Mouse (Mus musculus): ENCODE measurements around the gene Fam71e2. TPM values are rescaled to one million over a fixed set of nuclear protein-coding genes. Genes with fewer than 3 reads are reported as not detected.
A peak's percentile ranks its signal among the peaks of the same experiment; 100 is the strongest.

The Fam71e2 gene
- total and polyA plus RNA-seq, 3 experiments = not detected

GRCm38 (mm10) chr7:4779921-4780320 is 8.8 kb upstream of the Fam71e2 start:
- Histone ChIP-seq H3K79me2 (ENCODE audit: control insufficient read depth, insufficient read depth, low read length, poor library complexity) (no peaks in the 10 kb centered on the region), H3K27ac (ENCODE audit: control insufficient read depth, low read depth, low read length) (no peak overlapping the region), H3K27me3 (ENCODE audit: control insufficient read depth in 1 of 2, insufficient read depth in 2 of 2, low read length in 2 of 2) (peaks cover 3 to 11% of the 10 kb centered on the region in 2 experiments; a peak in 3 of 4 replicates), H3K9me3 (replicated peaks; ENCODE audit: insufficient read depth, low read length) (no peaks in the 10 kb centered on the region), H3K4me1 (ENCODE audit: control insufficient read depth in 1 of 2, insufficient read depth in 2 of 2, low read length in 2 of 2) (peaks cover 0 to 12% of the 10 kb centered on the region in 2 experiments; a peak in 1 of 4 replicates), H3K9ac (ENCODE audit: control insufficient read depth, low read depth, low read length, poor library complexity, severe bottlenecking) (no peak overlapping the region), H3K4me3 (ENCODE audit: control insufficient read depth in 1 of 2, insufficient read depth in 1 of 2, low read depth in 2 of 2, low read length in 2 of 2) (no peak overlapping the region), H3K36me3 (ENCODE audit: control insufficient read depth in 1 of 2, insufficient read depth in 2 of 2, low read length in 2 of 2) (no peaks in the 10 kb centered on the region; a peak in 1 of 4 replicates)
- DNase-seq (ENCODE audit: low read depth, low spot score) = peak; percentile 31
- TF ChIP-seq ELF1 (IDR thresholded peaks at IDR 0.05; ENCODE audit: low read depth, low read length) (no peak), NRF1 (IDR thresholded peaks at IDR 0.05; ENCODE audit: insufficient read depth, low read depth, low read length, poor library complexity, severe bottlenecking) (no peak), TAL1 (IDR thresholded peaks at IDR 0.05; ENCODE audit: low read length) (no peak), POLR2AphosphoS2 (IDR thresholded peaks at IDR 0.05; ENCODE audit: low read length) (no peak), MXI1 (IDR thresholded peaks at IDR 0.05; ENCODE audit: low read depth, low read length) (no peak), SMC3 (IDR thresholded peaks at IDR 0.05; ENCODE audit: low read depth, low read length) (no peak), MYB (IDR thresholded peaks at IDR 0.05; ENCODE audit: low read depth, low read length) (no peak), ZNF384 (IDR thresholded peaks at IDR 0.05; ENCODE audit: low read depth, low read length) (no peak), ETS1 (IDR thresholded peaks at IDR 0.05; ENCODE audit: low read depth, low read length) (no peak), POLR2A (IDR thresholded peaks at IDR 0.05; ENCODE audit: control insufficient read depth in 1 of 2, insufficient read depth in 1 of 2, low read depth in 1 of 2, low read length in 2 of 2, poor library complexity in 1 of 2) (no peak)

GRCm38 (mm10) chr7:4777851-4778637 is 6.9 kb upstream of the Fam71e2 start:
- Histone ChIP-seq H3K4me1 (ENCODE audit: control insufficient read depth in 1 of 2, insufficient read depth in 2 of 2, low read length in 2 of 2) (peaks cover 0 to 12% of the 10 kb centered on the region in 2 experiments; a peak in 1 of 4 replicates), H3K27me3 (ENCODE audit: control insufficient read depth in 1 of 2, insufficient read depth in 2 of 2, low read length in 2 of 2) (peaks cover 5 to 14% of the 10 kb centered on the region in 2 experiments; a peak in 3 of 4 replicates), H3K36me3 (ENCODE audit: control insufficient read depth in 1 of 2, insufficient read depth in 2 of 2, low read length in 2 of 2) (no peaks in the 10 kb centered on the region), H3K9ac (ENCODE audit: control insufficient read depth, low read depth, low read length, poor library complexity, severe bottlenecking) (no peak overlapping the region), H3K9me3 (replicated peaks; ENCODE audit: insufficient read depth, low read length) (no peaks in the 10 kb centered on the region), H3K79me2 (ENCODE audit: control insufficient read depth, insufficient read depth, low read length, poor library complexity) (no peaks in the 10 kb centered on the region), H3K27ac (ENCODE audit: control insufficient read depth, low read depth, low read length) (no peak overlapping the region), H3K4me3 (ENCODE audit: control insufficient read depth in 1 of 2, insufficient read depth in 1 of 2, low read depth in 2 of 2, low read length in 2 of 2) (no peak overlapping the region)
- TF ChIP-seq MXI1 (IDR thresholded peaks at IDR 0.05; ENCODE audit: low read depth, low read length) = no peak
- TF ChIP-seq POLR2AphosphoS5 (IDR thresholded peaks at IDR 0.05; ENCODE audit: borderline replicate concordance, low read depth, low read length) = no peak
- no peak for TF ChIP-seq GATA1 (IDR thresholded peaks at IDR 0.05; ENCODE audit: low read depth, low read length)
- DNase-seq (ENCODE audit: low read depth, low spot score) = no peak
